Mouse (Mus musculus) inflammation-experienced regulatory T-cells, adult 6 months (primary cell): ENCODE data around the gene Rbp7. TPM values are rescaled to one million over a fixed set of nuclear protein-coding genes. Genes with fewer than 3 reads are reported as not detected.
A peak's percentile ranks its signal among the peaks of the same experiment; 100 is the strongest.
"Not testable (repeated sequence)": the region's sequence is repeated elsewhere in the genome, so short reads cannot be mapped to it uniquely, and the experiment has no call there.

Experiments
- ATAC-seq: one replicate; pipeline ENCODE4 v1.8.0; 2017
- polyA plus RNA-seq, 3 experiments: library from polyadenylated mRNA; unstranded; fragments of 100-300 nt; shearing (Covaris generic); gene quantifications; one replicate each; pipeline ENCODE4 v1.2.1; 2017

Rbp7 gene
- not detected for polyA plus RNA-seq

DNA sequence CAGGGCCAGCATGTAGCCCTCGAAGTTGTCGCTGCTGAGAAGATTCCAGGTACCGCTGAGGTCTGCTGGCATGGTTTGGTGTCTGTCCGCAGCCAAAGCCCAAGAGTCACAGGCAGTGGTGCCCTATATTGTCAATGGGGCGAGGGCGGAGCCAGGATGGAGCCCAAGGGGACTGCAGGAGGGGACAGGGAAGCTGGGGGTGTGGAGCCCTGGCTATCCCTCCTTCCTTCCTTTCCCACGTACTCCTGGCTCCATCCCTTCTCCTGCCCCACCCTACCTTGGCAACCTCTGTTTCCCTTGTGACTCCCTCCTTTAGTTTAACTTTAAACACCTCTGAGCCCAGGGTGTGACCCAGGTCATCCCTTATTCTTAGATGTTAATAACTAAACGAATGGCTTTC is at the start of gene Rbp7:
TSS of gene Rbp7 (minus strand) at position 100 of the 400 bp plus-strand sequence.
- ATAC-seq: no peak

- ATAC-seq: no peak
Observed at GRCm38 (mm10) chr4:149504363-149504762, 49.6 kb upstream of the Rbp7 start.

DNA sequence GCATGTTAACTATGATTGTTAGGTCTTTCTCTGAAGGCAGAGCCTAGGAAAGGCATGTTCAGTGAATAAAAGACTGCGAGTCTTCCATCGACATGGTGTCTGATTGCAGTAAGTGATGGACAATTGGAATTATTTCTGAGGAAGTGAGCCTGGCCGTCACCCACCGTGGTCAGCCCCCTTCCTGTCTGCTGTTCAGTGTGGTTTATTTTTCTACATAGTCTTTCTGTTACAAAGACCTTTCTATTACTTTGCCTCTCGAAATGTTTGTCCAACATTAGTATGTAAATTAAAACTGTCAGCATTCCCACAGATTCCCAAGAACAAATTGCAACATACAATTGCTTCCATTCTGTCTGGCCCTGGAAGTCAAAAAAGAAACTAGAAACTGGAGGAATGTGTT is 45.0 kb upstream of the Rbp7 start:
- ATAC-seq: no peak

DNA sequence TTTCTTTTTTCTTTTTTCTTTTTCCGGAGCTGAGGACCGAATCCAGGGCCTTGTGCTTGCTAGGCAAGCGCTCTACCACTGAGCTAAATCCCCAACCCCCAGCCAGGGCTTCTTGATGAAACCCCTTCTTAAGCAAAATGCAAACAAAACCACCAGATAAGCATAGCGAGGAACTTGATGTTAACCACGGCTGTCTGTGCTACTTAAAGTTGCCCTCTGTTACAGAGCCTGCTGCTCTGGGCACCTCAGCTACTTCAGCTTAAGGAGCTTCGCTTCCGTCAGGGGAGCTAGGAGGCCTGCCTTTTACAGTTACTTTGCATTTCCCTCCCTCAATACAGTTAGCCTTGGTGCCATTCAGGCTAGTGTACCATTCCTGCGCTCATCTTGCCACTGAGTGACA is 44.1 kb upstream of the Rbp7 start:
- no peak for ATAC-seq

DNA sequence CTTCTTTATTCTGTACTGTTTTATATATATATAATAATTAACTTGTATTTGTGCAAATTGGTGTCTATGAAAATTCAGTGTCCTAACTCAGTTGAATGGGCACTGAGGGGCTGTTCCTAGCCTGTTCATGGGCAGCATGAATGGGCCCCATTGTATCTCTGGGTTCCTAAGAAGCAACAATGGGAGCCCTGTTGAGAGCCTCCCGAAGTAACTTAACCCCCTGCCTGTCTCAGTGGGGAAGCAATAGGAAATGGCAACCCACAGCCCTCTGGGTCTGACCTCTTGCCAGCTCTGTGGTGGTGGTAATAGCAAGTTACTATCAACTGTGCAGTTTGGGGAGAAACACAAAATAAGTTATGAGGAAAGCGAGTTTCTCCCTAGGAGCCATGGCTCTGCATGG is 41.8 kb upstream of the Rbp7 start:
- ATAC-seq: no peak

DNA sequence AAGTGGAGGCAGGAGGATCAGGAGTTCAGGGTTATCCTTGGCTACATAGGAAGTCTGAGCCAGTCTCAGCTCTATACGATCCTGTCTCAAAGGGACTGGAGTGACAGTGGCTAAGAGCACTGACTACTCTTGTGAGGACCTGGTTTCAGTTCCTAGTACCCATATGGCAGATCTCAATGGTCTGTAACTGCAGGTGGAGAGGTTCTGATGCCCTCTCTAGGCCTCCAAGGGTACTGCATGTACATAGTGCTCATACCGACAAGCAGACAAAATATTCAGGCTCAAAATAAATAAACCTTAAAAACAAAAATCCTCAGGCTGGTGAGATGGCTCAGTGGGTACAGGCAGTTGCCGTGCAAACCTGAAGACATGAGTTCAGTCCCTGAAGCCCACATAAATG is 36.4 kb upstream of the Rbp7 start:
- ATAC-seq: no peak

DNA sequence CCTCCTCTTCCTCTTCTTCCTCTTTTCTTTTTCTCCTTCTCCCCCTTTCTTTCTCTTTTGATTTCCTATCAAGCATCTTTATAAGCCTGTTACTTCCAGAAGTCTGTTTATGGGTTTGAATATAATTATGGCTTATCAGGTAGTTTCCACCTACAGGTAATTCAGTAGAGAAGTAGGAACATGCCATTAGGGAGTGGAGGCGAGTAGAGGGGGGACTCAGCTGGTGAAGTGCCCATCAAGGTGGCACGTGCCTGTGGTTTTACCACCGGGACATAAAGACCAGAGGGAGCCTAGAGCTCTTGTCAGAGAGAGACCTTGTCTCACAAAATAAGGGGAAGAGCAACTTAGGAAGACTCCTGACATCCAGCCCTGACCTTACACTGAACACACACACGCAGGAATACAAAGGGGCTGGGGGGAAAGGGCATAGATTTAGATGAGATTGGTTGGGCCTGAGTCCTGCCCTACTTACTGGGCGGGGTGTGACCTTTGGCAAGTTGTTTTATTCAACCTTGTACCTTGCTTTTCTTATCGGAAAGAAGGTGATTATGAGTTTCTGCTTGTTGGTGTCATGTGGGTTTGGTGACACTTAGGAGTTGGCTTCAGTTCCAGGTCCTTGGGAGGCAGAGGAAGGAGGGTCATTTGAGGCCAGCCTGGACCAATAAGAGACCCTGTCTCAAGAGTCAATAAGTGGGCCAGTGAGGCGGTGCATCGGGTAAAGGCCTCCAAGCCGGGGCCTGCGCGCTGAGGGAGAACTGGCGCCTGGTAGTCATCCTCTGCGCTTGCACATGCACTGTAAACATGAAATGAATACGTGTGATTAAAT is 34.9 kb upstream of the Rbp7 start:
- no peak for ATAC-seq

- ATAC-seq: no peak
Observed at GRCm38 (mm10) chr4:149487729-149488128, 33.0 kb upstream of the Rbp7 start.

DNA sequence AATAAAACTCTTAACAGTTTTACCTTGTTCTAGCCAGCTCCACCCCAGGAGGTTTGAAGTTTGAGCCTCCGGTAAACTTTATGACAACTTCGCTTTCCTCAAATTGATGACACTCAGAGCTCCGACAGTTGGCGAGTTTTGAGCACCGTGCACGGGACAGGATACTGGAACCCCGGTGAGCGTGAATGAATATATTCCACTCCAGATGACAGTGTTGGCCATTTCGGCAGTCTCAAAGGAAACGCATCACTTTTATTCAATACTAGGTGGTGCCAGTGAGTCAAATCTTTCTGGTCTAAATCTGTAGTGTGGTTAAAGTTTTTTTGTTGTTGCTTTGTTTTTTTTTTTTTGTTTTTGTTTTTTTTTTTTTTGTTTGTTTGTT is 31.0 kb upstream of the Rbp7 start:
- peak; percentile 72 for ATAC-seq

GRCm38 (mm10) chr4:149485053-149485824 is 30.5 kb upstream of the Rbp7 start, which contains the start of the genes Nmnat1 and Lzic:
TSS of gene Nmnat1 (minus strand) at chr4:149485202.
TSS of gene Lzic (plus strand) at chr4:149485229.
- ATAC-seq: peak; percentile 94

- no peak for ATAC-seq
Observed at GRCm38 (mm10) chr4:149484566-149484965, 29.8 kb upstream of the Rbp7 start.

- no peak for ATAC-seq
Observed at GRCm38 (mm10) chr4:149477078-149477477, 22.3 kb upstream of the Rbp7 start, which contains the start of gene Tmem274. TSS of gene Tmem274 (plus strand) at chr4:149477378.

- no peak for ATAC-seq
Observed at GRCm38 (mm10) chr4:149475096-149475495, 20.3 kb upstream of the Rbp7 start.

- peak; percentile 95 for ATAC-seq
Observed at GRCm38 (mm10) chr4:149469557-149469956, 14.8 kb upstream of the Rbp7 start.

- no peak for ATAC-seq
Observed at GRCm38 (mm10) chr4:149463435-149463950, 8.7 kb upstream of the Rbp7 start.

GRCm38 (mm10) chr4:149462305-149462971 is 7.7 kb upstream of the Rbp7 start:
- ATAC-seq: no peak

- ATAC-seq: no peak
Observed at GRCm38 (mm10) chr4:149461579-149462304, 7.0 kb upstream of the Rbp7 start.

DNA sequence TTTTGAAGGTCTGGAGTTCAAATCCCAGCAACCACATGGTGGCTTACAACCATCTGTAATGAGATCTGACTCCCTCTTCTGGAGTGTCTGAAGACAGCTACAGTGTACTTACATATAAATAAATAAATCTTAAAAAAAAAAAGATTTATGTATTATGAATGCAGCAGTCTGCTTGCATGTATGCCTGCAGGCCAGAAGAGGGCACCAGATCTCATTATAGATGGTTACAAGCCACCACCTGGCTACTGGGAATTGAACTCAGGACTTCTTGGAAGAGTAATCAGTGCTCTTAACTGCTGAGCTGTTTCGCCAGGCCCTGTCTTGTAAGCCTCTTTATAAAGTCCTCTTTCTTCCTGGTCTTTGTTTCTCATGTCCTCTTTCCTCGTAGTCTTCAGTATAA is 5.7 kb upstream of the Rbp7 start:
- ATAC-seq: not testable (repeated sequence)

DNA sequence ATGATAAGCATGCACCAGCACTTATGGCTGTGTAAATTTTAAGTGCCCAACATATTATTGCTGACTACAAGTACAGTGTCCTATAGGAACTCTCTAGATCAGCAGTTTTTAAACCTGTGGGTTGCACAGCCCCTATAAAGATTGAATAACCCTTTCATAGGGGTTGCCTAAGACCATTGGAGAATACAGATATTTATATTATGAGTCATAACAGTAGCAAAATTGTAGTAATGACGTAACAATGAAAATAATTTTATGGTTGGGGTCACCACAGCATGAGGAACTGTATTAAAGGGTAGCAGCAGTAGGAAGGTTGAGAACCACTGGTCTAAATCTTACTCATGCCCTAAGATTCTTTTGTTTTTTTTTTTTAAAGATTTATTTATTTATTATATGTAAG is 4.6 kb upstream of the Rbp7 start:
- ATAC-seq: no peak

DNA sequence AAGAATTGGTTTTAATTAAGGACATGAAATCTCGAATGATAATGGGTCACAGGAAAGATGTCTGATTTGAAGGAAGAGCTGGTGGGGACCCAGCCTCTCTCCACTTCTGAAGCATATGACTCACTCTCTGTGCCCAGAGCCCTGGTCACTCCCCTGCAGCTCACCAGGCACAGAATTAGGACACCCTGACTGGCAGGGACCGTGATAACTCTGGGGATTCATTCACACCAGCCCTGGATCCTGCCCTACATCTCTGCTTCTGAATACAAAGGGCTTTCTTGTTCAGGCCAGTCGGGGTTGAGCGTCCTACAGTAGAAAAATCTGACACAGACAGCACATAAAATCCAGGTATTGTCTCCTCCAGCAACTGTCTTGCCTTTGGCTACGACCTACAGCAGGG is 3.7 kb upstream of the Rbp7 start:
- no peak for ATAC-seq

- ATAC-seq: no peak
Observed at GRCm38 (mm10) chr4:149457831-149458430, 3.2 kb upstream of the Rbp7 start.

- not testable (repeated sequence) for ATAC-seq
Observed at GRCm38 (mm10) chr4:149457163-149457562, 2.4 kb upstream of the Rbp7 start.
